ENCODE assay signal across 10 mouse cellular contexts in the genomic region with DNA sequence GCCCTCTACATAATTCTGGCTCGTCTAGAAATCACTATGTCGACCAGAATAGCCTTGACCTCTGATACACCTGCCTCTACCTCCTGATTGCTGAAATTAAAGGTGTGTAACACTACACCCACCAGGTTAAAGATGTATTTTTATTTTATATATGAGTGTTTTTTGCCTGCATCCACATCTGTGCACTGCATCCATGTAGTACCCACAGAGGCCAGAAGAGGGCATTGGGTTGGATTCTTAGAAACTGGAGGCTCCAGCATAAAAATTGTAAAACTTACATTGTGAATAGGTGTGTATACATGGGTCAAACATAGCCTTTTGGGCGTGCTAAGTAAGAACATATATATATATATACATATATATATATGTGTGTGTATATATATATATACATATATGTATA. TPM values are rescaled to one million over a fixed set of nuclear protein-coding genes. Genes with fewer than 3 reads are reported as not detected.
DNase-seq lines count a peak whose midpoint lies in the region; ATAC-seq and TF ChIP-seq lines count a peak whose summit lies in the region.
"Had no signal": no experiment of that assay in that cellular context is flagged by ENCODE, and none has a peak within 500 bp of the region (broad histone marks: within the 10 kb centered on the region; RNA-seq: fewer than 3 reads in every experiment).

No protein-coding gene starts in this region.

- in situ Hi-C loops in CH12.LX (cut with MboI; ENCODE audit: low pct_ligation_motif_present, low pct_unique_long_range_greater_than_20kb, low sequenced_read_pairs), result no loop called here

- peak; percentile 18 to 28; a peak in 1 of 4 replicates for TF ChIP-seq CTCF in CH12.LX (conservative IDR thresholded peaks at IDR 0.05 in 1 of 2, IDR thresholded peaks at IDR 0.05 in 1 of 2; ENCODE audit: low read depth in 2 of 2, low read length in 2 of 2)

- no peaks in the 10 kb centered on the region for H3K36me3 ChIP-seq in forebrain, embryonic 14.5 days (ENCODE audit: control insufficient read depth, insufficient read depth, low read length)
- H3K36me3 ChIP-seq in forebrain, embryonic 16.5 days (ENCODE audit: control insufficient read depth, insufficient read depth), result no peaks in the 10 kb centered on the region
- no peaks in the 10 kb centered on the region for H3K36me3 ChIP-seq in CH12.LX (replicated peaks in 1 of 2; ENCODE audit: control insufficient read depth in 1 of 2, insufficient read depth in 1 of 2, low read length in 1 of 2)

- peak; percentile 38 for DNase-seq in forebrain, embryonic 14.5 days (ENCODE audit: low spot score)
- DNase-seq in left cerebral cortex, postnatal 14 days (ENCODE audit: low spot score in 2 of 2), result peak; percentile 23 to 43
- DNase-seq in left cerebral cortex, adult 11 months (ENCODE audit: low spot score), result no peak
- peak; percentile 21 for DNase-seq in CH12.LX (ENCODE audit: extremely low read depth)
- DNase-seq in cerebellum, postnatal 36 days, result no peak
- no peak for DNase-seq in layer of hippocampus, adult 8-10 months (ENCODE audit: low spot score in 2 of 2)

- H3K9ac ChIP-seq in forebrain, embryonic 14.5 days (ENCODE audit: low read length), result no peak overlapping the region
- no peak overlapping the region for H3K9ac ChIP-seq in forebrain, embryonic 16.5 days (replicated peaks; ENCODE audit: low read depth, low read length)
- no peak overlapping the region for H3K9ac ChIP-seq in CH12.LX (ENCODE audit: insufficient read depth, low read depth)

- no peaks in the 10 kb centered on the region for H3K27me3 ChIP-seq in forebrain, embryonic 14.5 days (replicated peaks; ENCODE audit: control insufficient read depth, insufficient read depth, low read length)
- H3K27me3 ChIP-seq in forebrain, embryonic 16.5 days (replicated peaks; ENCODE audit: control insufficient read depth, insufficient read depth, low read length), result no peaks in the 10 kb centered on the region
- peaks cover 17% of the 10 kb centered on the region for H3K27me3 ChIP-seq in CH12.LX (replicated peaks)

- TF ChIP-seq RAD21 in CH12.LX (IDR thresholded peaks at IDR 0.05; ENCODE audit: low read depth, low read length), result no peak

- WGBS in forebrain, embryonic 14.5 days, result 53% methylated on average over 3 of the region's 3 CpGs
- 61% methylated on average over 3 of the region's 3 CpGs for WGBS in forebrain, embryonic 16.5 days

- no peaks in the 10 kb centered on the region for H3K9me3 ChIP-seq in forebrain, embryonic 14.5 days (replicated peaks; ENCODE audit: control insufficient read depth, low read length)
- no peaks in the 10 kb centered on the region for H3K9me3 ChIP-seq in forebrain, embryonic 16.5 days (ENCODE audit: control insufficient read depth, low read length)
- no peaks in the 10 kb centered on the region for H3K9me3 ChIP-seq in CH12.LX (replicated peaks; ENCODE audit: low read length)
- H3K9me3 ChIP-seq: megakaryocyte, embryonic 14.5 days had no signal

- H3K79me2 ChIP-seq in CH12.LX (replicated peaks; ENCODE audit: control insufficient read depth, extremely low read depth, insufficient read depth, poor library complexity, severe bottlenecking), result no peaks in the 10 kb centered on the region

- no peak for TF ChIP-seq POLR2A in CH12.LX (IDR thresholded peaks at IDR 0.05; ENCODE audit: low read depth, low read length)

- no peak for ATAC-seq in forebrain, embryonic 14.5 days
- no peak for ATAC-seq in forebrain, embryonic 16.5 days
- ATAC-seq in common myeloid progenitor, adult 5-6 weeks (replicated peaks; ENCODE audit: low read depth, poor library complexity, severe bottlenecking), result peak; percentile 45

- H3K4me3 ChIP-seq in forebrain, embryonic 14.5 days (ENCODE audit: low read depth, low read length), result no peak overlapping the region
- no peak overlapping the region for H3K4me3 ChIP-seq in forebrain, embryonic 16.5 days (replicated peaks; ENCODE audit: low read length)
- H3K4me3 ChIP-seq in CH12.LX (replicated peaks in 1 of 3; ENCODE audit: low read depth in 2 of 3, low read length in 2 of 3, poor library complexity in 1 of 3), result no peak overlapping the region
- H3K4me3 ChIP-seq: erythroblast, embryonic 14.5 days; megakaryocyte, embryonic 14.5 days had no signal

- dilution Hi-C loops in CH12.LX (cut with MboI; ENCODE audit: extremely low pct_ligation_motif_present, extremely low pct_unique_long_range_greater_than_20kb, low sequenced_read_pairs), result no loop called here

- H3K4me1 ChIP-seq in forebrain, embryonic 14.5 days (ENCODE audit: control insufficient read depth, insufficient read depth, low read length), result no peaks in the 10 kb centered on the region
- H3K4me1 ChIP-seq in forebrain, embryonic 16.5 days (replicated peaks; ENCODE audit: control insufficient read depth, insufficient read depth, low read length), result no peaks in the 10 kb centered on the region
- peaks cover 0 to 5% of the 10 kb centered on the region in 2 experiments; a peak in 2 of 4 replicates for H3K4me1 ChIP-seq in CH12.LX (ENCODE audit: control insufficient read depth in 1 of 2, insufficient read depth in 2 of 2)

- TF ChIP-seq EP300 in CH12.LX (IDR thresholded peaks at IDR 0.05; ENCODE audit: low read length), result no peak

- H3K4me2 ChIP-seq in forebrain, embryonic 14.5 days (ENCODE audit: low read length), result no peak overlapping the region
- no peak overlapping the region for H3K4me2 ChIP-seq in forebrain, embryonic 16.5 days (ENCODE audit: low read length)
- H3K4me2 ChIP-seq in CH12.LX (ENCODE audit: insufficient read depth, low read depth, poor library complexity, severe bottlenecking), result no peak overlapping the region

- intact Hi-C loops in left cerebral cortex, postnatal 14 days (cut with DNase I), result no loop called here

- H3K27ac ChIP-seq in forebrain, embryonic 14.5 days (ENCODE audit: low read depth, low read length), result no peak overlapping the region
- H3K27ac ChIP-seq in forebrain, embryonic 16.5 days (ENCODE audit: low read length), result no peak overlapping the region
- H3K27ac ChIP-seq in CH12.LX (ENCODE audit: insufficient read depth, low read depth), result no peak overlapping the region

TF ChIP-seq in CH12.LX, 34 proteins besides CTCF, POLR2A, EP300 and RAD21 (continues in another document):
- TF ChIP-seq RCOR1 (conservative IDR thresholded peaks at IDR 0.05; ENCODE audit: low read depth, low read length) (no peak), CHD2 (IDR thresholded peaks at IDR 0.05; ENCODE audit: low read length) (no peak), GABPA (IDR thresholded peaks at IDR 0.05; ENCODE audit: insufficient replicate concordance, low read depth, low read length) (no peak), MEF2A (IDR thresholded peaks at IDR 0.05; ENCODE audit: borderline replicate concordance, low read depth, low read length) (no peak), MYC (IDR thresholded peaks at IDR 0.05; ENCODE audit: low read depth, low read length) (no peak), PAX5 (IDR thresholded peaks at IDR 0.05; ENCODE audit: low read length) (no peak), MAX (IDR thresholded peaks at IDR 0.05; ENCODE audit: low read length) (no peak)

RNA-seq across cellular contexts. Expression of gene Plxnb1, which starts 33.0 kb away (rescaled TPM):
- 13.9 and 15.7 TPM in 2 replicates for polyA plus RNA-seq in forebrain, embryonic 14.5 days (2014; fragmentation: Nextera tagmentation; extraction: Ambion mirVana)
- polyA plus RNA-seq in forebrain, embryonic 16.5 days (2015; fragmentation: Nextera tagmentation; extraction: Ambion mirVana), result 18.6 and 22.1 TPM in 2 replicates
- 10 to 100 TPM; 67.2 to 69.8 TPM for total RNA-seq in left cerebral cortex, postnatal 14 days (2021)
- total RNA-seq in CH12.LX (2012; rRNA removed), result under 0.01 TPM in 1 of 2 replicates, not detected in the other
- not detected in 2 replicates for total RNA-seq in CH12.LX (2014; rRNA removed)
- not detected in 2 replicates for polyA plus RNA-seq in CH12.LX (2012; ENCODE audit: insufficient read length, low read depth)
- 0.14 TPM in 1 of 2 replicates, not detected in the other for total RNA-seq in common myeloid progenitor, adult 5-6 weeks (2017)
- 10 to 100 TPM; 82.9 to 99.8 (median 89.8) TPM for total RNA-seq in layer of hippocampus, adult 8-10 months (2022)

RNA-seq across cellular contexts. Expression of gene Fbxw21, which starts 33.6 kb away (rescaled TPM):
- polyA plus RNA-seq in forebrain, embryonic 14.5 days (2014; fragmentation: Nextera tagmentation; extraction: Ambion mirVana), result not detected in 2 replicates
- polyA plus RNA-seq in forebrain, embryonic 16.5 days (2015; fragmentation: Nextera tagmentation; extraction: Ambion mirVana), result not detected in 2 replicates
- not detected for total RNA-seq in left cerebral cortex, postnatal 14 days (2021)
- total RNA-seq in CH12.LX (2012; rRNA removed) (not detected in 2 replicates), CH12.LX (2014; rRNA removed) (not detected in 2 replicates)
- polyA plus RNA-seq in CH12.LX (2012; ENCODE audit: insufficient read length, low read depth), result not detected in 2 replicates
- not detected in 2 replicates for total RNA-seq in common myeloid progenitor, adult 5-6 weeks (2017)
- not detected for total RNA-seq in layer of hippocampus, adult 8-10 months (2022)
- polyA plus RNA-seq: erythroblast, embryonic 14.5 days had no signal

RNA-seq across cellular contexts. Expression of gene Tma7, which starts 45.8 kb away (rescaled TPM):
- polyA plus RNA-seq in forebrain, embryonic 14.5 days (2014; fragmentation: Nextera tagmentation; extraction: Ambion mirVana), result 652 and 758 TPM in 2 replicates
- 505 and 526 TPM in 2 replicates for polyA plus RNA-seq in forebrain, embryonic 16.5 days (2015; fragmentation: Nextera tagmentation; extraction: Ambion mirVana)
- 100 to 1,000 TPM; 368 to 387 TPM for total RNA-seq in left cerebral cortex, postnatal 14 days (2021)
- total RNA-seq in CH12.LX (2012; rRNA removed) (255 and 369 TPM in 2 replicates), CH12.LX (2014; rRNA removed) (336 and 356 TPM in 2 replicates)
- 494 and 529 TPM in 2 replicates for polyA plus RNA-seq in CH12.LX (2012; ENCODE audit: insufficient read length, low read depth)
- 126 and 146 TPM in 2 replicates for total RNA-seq in common myeloid progenitor, adult 5-6 weeks (2017)
- 100 to 1,000 TPM; 284 to 327 (median 306) TPM for total RNA-seq in layer of hippocampus, adult 8-10 months (2022)

RNA-seq across cellular contexts. Expression of gene Ccdc51, which starts 45.9 kb away (rescaled TPM):
- polyA plus RNA-seq in forebrain, embryonic 14.5 days (2014; fragmentation: Nextera tagmentation; extraction: Ambion mirVana), result 19.4 and 21.2 TPM in 2 replicates
- polyA plus RNA-seq in forebrain, embryonic 16.5 days (2015; fragmentation: Nextera tagmentation; extraction: Ambion mirVana), result 16.9 and 17.5 TPM in 2 replicates
- 1 to 10 TPM; 5.9 to 8.4 TPM for total RNA-seq in left cerebral cortex, postnatal 14 days (2021)
- total RNA-seq in CH12.LX (2012; rRNA removed) (18.2 TPM in 2 replicates), CH12.LX (2014; rRNA removed) (15.9 and 16.2 TPM in 2 replicates)
- polyA plus RNA-seq in CH12.LX (2012; ENCODE audit: insufficient read length, low read depth), result 7.6 and 8.6 TPM in 2 replicates
- total RNA-seq in common myeloid progenitor, adult 5-6 weeks (2017), result 14.9 and 19.0 TPM in 2 replicates
- 1 to 10 TPM; 7.8 to 9.2 (median 8.9) TPM for total RNA-seq in layer of hippocampus, adult 8-10 months (2022)

RNA-seq across cellular contexts. Expression of gene Atrip, which starts 54.3 kb away (rescaled TPM):
- polyA plus RNA-seq in forebrain, embryonic 14.5 days (2014; fragmentation: Nextera tagmentation; extraction: Ambion mirVana), result 27.3 and 29.6 TPM in 2 replicates
- polyA plus RNA-seq in forebrain, embryonic 16.5 days (2015; fragmentation: Nextera tagmentation; extraction: Ambion mirVana), result 36.0 and 38.3 TPM in 2 replicates
- total RNA-seq in left cerebral cortex, postnatal 14 days (2021), result 10 to 100 TPM; 28.1 to 29.0 TPM
- total RNA-seq in CH12.LX (2012; rRNA removed) (18.0 and 19.3 TPM in 2 replicates), CH12.LX (2014; rRNA removed) (16.2 and 17.6 TPM in 2 replicates)
- polyA plus RNA-seq in CH12.LX (2012; ENCODE audit: insufficient read length, low read depth), result 21.3 and 24.1 TPM in 2 replicates
- total RNA-seq in common myeloid progenitor, adult 5-6 weeks (2017), result 20.6 and 22.5 TPM in 2 replicates
- total RNA-seq in layer of hippocampus, adult 8-10 months (2022), result 10 to 100 TPM; 26.3 to 31.2 (median 28.3) TPM

Comparison
In these comparisons a context has a peak if more than half of its experiments do, and no peak if none do; other contexts are left out.
1. DNase-seq: peak in forebrain, embryonic 14.5 days (single experiment), left cerebral cortex, postnatal 14 days (2 of 2) and CH12.LX (single experiment); none in left cerebral cortex, adult 11 months (single experiment), cerebellum, postnatal 36 days (0 of 2) and layer of hippocampus, adult 8-10 months (0 of 2).
2. RNA of gene Plxnb1, which starts 33.0 kb away (total RNA-seq): 82.9 to 99.8 TPM in layer of hippocampus, adult 8-10 months and 67.2 to 69.8 TPM in left cerebral cortex, postnatal 14 days; 0.14 TPM in common myeloid progenitor, adult 5-6 weeks and under 0.01 TPM in CH12.LX; every median in the first group is over 10 times any median in the second.